Mouse (Mus musculus) kidney, embryonic 15.5 days (tissue): ENCODE data around the gene 4930402F06Rik. TPM values are rescaled to one million over a fixed set of nuclear protein-coding genes. Genes with fewer than 3 reads are reported as not detected.

Experiments
- ATAC-seq: fragments of 200-750 bp; cut with Nextera tagmentation; replicated peaks from 2 replicates; pipeline ENCODE4 v1.8.0; 2017; ENCODE audit warnings: moderate TSS enrichment; ENCODE audit not compliant: low FRiP score
- H3K27ac ChIP-seq: fragments of 300-500 bp; sonication (generic); 2 replicates; pipeline ENCODE4 v1.5.1; 2015; ENCODE audit warnings: mild to moderate bottlenecking, inconsistent platforms
- H3K27me3 ChIP-seq: fragments of 300-500 bp; sonication (generic); 2 replicates; pipeline ENCODE4 v1.6.1; 2015; ENCODE audit warnings: inconsistent platforms
- H3K36me3 ChIP-seq: fragments of 300-500 bp; sonication (generic); 2 replicates; pipeline ENCODE4 v1.6.1; 2015; ENCODE audit warnings: inconsistent platforms
- H3K4me1 ChIP-seq: fragments of 300-500 bp; sonication (generic); 2 replicates; pipeline ENCODE4 v1.6.1; 2015; ENCODE audit warnings: inconsistent platforms
- H3K4me2 ChIP-seq: fragments of 300-500 bp; sonication (generic); 2 replicates; pipeline ENCODE4 v1.6.1; 2015; ENCODE audit warnings: moderate library complexity, mild to moderate bottlenecking, inconsistent platforms
- H3K4me3 ChIP-seq: fragments of 300-500 bp; sonication (generic); replicated peaks from 2 replicates; pipeline ENCODE4 v1.5.1; 2015; ENCODE audit warnings: mild to moderate bottlenecking, inconsistent platforms
- H3K9ac ChIP-seq: fragments of 300-500 bp; sonication (generic); 2 replicates; pipeline ENCODE4 v1.6.1; 2015; ENCODE audit warnings: mild to moderate bottlenecking, inconsistent platforms
- H3K9me3 ChIP-seq: fragments of 300-500 bp; sonication (generic); replicated peaks from 2 replicates; pipeline ENCODE4 v1.6.1; 2016; ENCODE audit warnings: inconsistent platforms
- WGBS: fragments of 180-500 bp; shearing (Covaris S2); methylation state at CpG from one replicate; pipeline ENCODE4 v1.1.7; 2015; ENCODE audit warnings: mixed read lengths; 5-methylcytosine and 5-hydroxymethylcytosine counted together
- polyA plus RNA-seq: library from polyadenylated mRNA; unstranded; fragments of >200 nt; fragmentation: Nextera tagmentation; extraction: Ambion mirVana; gene quantifications from 2 replicates; pipeline ENCODE4 v1.2.1, GENCODE M21; 2015

Gene 4930402F06Rik
- polyA plus RNA-seq: not detected in 2 replicates

DNA sequence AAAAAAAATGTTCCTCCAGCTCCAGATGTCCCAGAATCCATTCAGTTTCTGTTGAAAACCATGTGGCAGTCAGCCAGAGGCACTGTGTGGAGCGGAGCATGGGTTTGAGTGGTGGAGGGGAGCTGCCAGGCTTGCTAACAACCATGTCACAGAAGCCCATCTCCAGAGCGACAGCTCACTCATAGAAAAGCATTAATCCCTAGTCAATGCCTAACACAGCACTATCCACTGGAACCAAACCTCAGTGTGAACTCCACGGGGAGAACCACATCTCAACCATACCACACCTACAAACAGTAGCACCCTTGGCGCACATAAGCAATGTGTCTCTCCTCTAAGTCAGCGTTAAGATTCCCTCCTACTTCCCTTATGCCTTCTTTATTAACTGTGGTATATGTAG, at the start of gene 4930402F06Rik:
TSS of gene 4930402F06Rik (minus strand) at position 80 of the 400 bp plus-strand sequence.
- Histone ChIP-seq H3K4me3 (no peak within 1 kb of the TSS), H3K4me1 (peaks cover 10% of the 10 kb centered on the region; the same call in 1 of the 2 replicates), H3K27ac (no peak within 1 kb of the TSS; the same call in 1 of the 2 replicates), H3K9ac (no peak within 1 kb of the TSS), H3K9me3 (no peaks in the 10 kb centered on the region), H3K27me3 (no peaks in the 10 kb centered on the region), H3K36me3 (peaks cover 15% of the 10 kb centered on the region), H3K4me2 (no peak within 1 kb of the TSS)
- no peak for ATAC-seq
- 74% methylated on average over 5 of the region's 5 CpGs for WGBS

DNA sequence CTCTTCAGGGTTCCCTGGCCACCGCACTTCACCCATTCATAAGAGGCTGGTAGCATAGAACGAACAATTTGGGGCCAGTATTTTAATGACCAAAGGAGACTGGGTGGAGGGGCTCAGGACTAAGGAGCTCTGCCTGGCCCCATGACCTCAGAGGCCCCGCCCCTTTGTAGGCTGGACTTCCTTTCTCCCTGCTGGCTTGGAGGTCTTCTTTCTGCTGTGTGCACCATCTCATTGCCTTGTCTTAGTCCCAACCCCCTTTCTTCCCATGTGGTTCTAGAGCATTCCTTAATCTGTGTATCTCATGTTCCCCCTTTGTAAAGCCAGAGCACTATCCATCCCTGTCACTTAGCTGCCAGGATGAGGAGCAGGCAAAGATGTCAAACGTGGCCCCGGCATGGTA, 49.3 kb upstream of the 4930402F06Rik start:
- peaks cover 85% of the 10 kb centered on the region for H3K4me1 ChIP-seq
- peak overlapping the region; percentile 79 for H3K27ac ChIP-seq
- no peaks in the 10 kb centered on the region for H3K36me3 ChIP-seq
- H3K9ac ChIP-seq: no peak overlapping the region
- H3K9me3 ChIP-seq: no peaks in the 10 kb centered on the region
- no peaks in the 10 kb centered on the region for H3K27me3 ChIP-seq
- no peak overlapping the region for H3K4me2 ChIP-seq
- no peak for ATAC-seq
- WGBS: 81% methylated on average over 5 of the region's 5 CpGs
- no peak overlapping the region for H3K4me3 ChIP-seq

DNA sequence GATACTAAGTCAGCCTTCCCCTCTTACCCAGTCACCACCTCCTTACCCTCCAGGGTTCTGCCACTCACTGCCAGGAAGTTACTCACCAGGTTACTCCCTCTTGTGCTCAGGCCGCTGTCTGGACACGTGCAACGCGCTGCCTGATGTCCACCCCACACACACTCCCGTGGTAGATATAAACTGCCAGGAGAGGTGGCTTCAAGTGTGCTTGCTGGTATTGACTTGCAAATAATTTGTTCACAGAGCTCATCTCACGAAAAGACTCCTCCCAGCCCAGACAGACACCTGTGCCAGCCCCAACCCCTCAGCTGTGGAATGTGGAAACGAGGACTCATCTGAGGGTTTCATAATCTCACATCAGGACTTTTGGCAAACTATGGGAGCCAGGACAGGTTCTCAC, 48.6 kb upstream of the 4930402F06Rik start:
- Histone ChIP-seq H3K9ac (no peak overlapping the region), H3K27me3 (no peaks in the 10 kb centered on the region), H3K36me3 (no peaks in the 10 kb centered on the region), H3K4me2 (no peak overlapping the region), H3K4me1 (peaks cover 91% of the 10 kb centered on the region), H3K4me3 (no peak overlapping the region), H3K9me3 (no peaks in the 10 kb centered on the region), H3K27ac (peak overlapping the region; percentile 79)
- 50% methylated on average over 7 of the region's 7 CpGs for WGBS
- ATAC-seq: no peak

DNA sequence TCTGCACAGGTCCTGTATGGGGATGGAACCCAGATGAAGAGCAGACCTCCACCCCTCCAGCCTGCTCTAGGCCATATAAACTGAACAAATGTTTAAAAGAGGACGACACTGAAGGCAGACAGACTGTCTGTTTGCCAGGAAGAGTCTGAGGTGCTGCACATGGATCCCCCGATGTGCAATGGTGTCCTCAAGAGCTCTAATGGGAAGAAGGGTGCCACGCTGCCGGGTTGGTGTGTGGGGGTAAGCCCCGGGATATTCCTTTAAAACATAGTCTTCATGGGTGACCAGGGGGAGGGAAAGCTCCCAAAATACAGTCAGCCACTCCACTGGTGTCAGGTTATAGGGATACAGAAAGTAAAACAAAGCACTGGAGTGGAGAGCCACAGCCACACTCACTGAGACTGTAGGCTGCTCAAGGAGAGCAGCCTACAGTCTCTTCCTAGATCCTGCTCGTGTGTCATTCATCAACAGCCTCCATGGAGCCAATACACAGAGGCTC, 47.8 kb upstream of the 4930402F06Rik start:
- Histone ChIP-seq H3K27me3 (no peaks in the 10 kb centered on the region), H3K4me3 (no peak overlapping the region), H3K9ac (no peak overlapping the region), H3K9me3 (no peaks in the 10 kb centered on the region), H3K4me1 (peaks cover 92% of the 10 kb centered on the region), H3K27ac (peak overlapping the region; percentile 79), H3K4me2 (peak overlapping the region; percentile 14; the same call in 1 of the 2 replicates), H3K36me3 (no peaks in the 10 kb centered on the region)
- ATAC-seq: no peak
- 37% methylated on average over 6 of the region's 6 CpGs for WGBS

DNA sequence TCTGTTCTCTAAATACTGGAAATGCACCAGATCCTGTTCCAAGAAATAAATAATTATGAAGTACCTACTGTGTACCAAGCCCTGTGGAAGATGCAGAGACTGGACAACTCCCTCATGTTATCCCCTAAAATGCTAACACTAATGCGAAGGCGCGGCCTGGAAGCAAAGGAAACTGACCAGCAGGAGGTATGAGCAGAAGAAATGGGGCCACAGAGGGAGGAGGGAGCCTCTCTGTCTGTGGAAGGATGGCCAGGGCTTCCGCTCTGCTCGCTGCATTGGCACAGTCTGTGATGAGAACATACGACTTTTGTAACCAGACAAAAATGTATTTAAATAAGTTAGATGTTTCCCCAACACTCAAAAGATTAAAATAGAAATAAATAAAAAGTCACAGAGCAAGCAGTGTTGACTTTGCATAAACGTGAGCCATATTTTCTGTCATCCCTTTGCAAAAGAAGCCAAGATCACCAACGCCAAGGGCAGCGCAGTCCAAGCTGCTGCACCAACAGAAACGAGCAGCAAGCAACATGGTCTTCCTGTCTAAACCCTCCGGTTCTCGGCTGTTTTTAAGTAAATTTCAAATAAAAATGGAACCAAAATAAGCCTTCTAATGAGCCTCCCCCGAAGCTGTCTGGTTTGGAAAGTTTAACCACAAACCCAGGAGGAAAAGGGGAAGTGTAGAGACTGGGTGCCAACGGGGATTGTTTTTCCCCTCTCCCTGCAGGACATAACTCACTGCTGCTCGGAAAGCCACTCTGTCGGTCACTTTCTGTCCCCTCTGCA, 47.2 kb upstream of the 4930402F06Rik start:
- no peak overlapping the region for H3K4me3 ChIP-seq
- WGBS: 43% methylated on average over 16 of the region's 16 CpGs
- peak overlapping the region; percentile 79 for H3K27ac ChIP-seq
- ATAC-seq: no peak
- H3K4me1 ChIP-seq: peaks cover 88% of the 10 kb centered on the region
- H3K36me3 ChIP-seq: no peaks in the 10 kb centered on the region
- no peaks in the 10 kb centered on the region for H3K27me3 ChIP-seq
- no peaks in the 10 kb centered on the region for H3K9me3 ChIP-seq
- no peak overlapping the region for H3K9ac ChIP-seq
- H3K4me2 ChIP-seq: 0 out of 2 replicates have a peak overlapping the region, but pooled peaks have one; percentile 14

DNA sequence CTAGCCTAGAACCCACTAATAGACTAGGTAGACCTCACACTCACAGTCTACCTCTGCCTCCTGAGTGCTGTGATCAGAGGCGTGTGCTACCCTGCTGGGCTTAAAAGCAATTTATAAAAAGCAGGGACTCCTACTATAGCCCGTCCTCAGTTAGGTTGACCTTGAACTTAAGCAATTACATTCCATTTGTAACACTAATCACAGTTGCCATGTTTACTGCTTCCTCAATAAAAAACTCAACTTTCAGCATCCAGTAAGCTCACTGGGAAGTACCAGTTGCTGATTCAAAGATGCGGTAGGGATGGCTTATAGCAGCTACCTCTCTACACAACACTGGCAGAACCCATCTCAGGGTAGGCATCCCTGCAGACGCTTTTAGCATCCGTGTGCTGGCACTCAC, 46.4 kb upstream of the 4930402F06Rik start:
- WGBS: 60% methylated on average over 5 of the region's 5 CpGs
- Histone ChIP-seq H3K4me3 (no peak overlapping the region), H3K4me1 (peaks cover 79% of the 10 kb centered on the region), H3K27me3 (no peaks in the 10 kb centered on the region), H3K36me3 (no peaks in the 10 kb centered on the region), H3K4me2 (no peak overlapping the region), H3K9ac (no peak overlapping the region), H3K27ac (no peak overlapping the region), H3K9me3 (no peaks in the 10 kb centered on the region)
- no peak for ATAC-seq

DNA sequence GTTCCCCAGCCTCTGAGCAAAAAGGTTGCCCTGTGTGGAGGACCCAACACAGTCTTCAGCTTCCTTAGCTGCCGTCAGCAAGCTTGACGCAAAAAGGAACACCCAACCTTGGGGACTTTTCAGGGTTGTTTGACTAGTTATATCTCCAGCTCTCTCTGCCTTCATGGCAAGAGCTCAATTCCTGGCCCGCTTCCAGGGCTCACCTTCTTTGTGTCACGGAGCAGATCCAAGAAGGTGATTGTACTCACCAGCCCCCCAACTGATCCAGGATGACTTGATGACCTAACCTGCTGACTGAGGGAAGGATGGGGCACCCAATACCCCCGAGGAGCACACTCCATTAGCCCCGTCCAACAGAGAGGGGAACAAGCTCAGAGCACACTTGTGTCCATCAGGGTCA, 45.1 kb upstream of the 4930402F06Rik start:
- 73% methylated on average over 6 of the region's 6 CpGs for WGBS
- no peak overlapping the region for H3K4me3 ChIP-seq
- H3K9ac ChIP-seq: no peak overlapping the region
- no peaks in the 10 kb centered on the region for H3K9me3 ChIP-seq
- no peaks in the 10 kb centered on the region for H3K27me3 ChIP-seq
- H3K36me3 ChIP-seq: no peaks in the 10 kb centered on the region
- ATAC-seq: no peak
- H3K4me1 ChIP-seq: peaks cover 67% of the 10 kb centered on the region
- H3K4me2 ChIP-seq: no peak overlapping the region
- H3K27ac ChIP-seq: 0 out of 2 replicates have a peak overlapping the region, but pooled peaks have one; percentile 24

DNA sequence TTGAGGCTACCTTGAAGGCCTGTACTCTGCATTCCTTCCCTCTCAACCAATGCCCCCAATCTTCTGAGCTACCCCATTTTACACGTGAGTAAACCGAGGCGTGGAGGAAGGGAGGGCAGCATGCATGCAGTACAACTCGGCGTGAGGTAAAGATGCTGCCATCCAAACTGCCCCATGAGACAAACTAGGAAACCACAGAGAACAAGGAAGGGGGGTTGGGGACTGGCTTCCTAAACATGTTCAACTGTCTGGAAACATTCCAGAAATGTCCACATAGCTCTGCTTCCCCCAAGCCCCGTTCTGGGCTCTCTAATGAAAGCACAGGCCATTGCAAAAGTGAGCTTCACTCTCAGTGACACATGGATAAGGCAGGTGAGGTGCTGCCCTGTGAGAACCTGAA, 44.4 kb upstream of the 4930402F06Rik start:
- no peaks in the 10 kb centered on the region for H3K36me3 ChIP-seq
- ATAC-seq: no peak
- no peak overlapping the region for H3K4me2 ChIP-seq
- no peak overlapping the region for H3K4me3 ChIP-seq
- no peaks in the 10 kb centered on the region for H3K9me3 ChIP-seq
- H3K27ac ChIP-seq: 0 out of 2 replicates have a peak overlapping the region, but pooled peaks have one; percentile 24
- H3K9ac ChIP-seq: no peak overlapping the region
- H3K4me1 ChIP-seq: peaks cover 60% of the 10 kb centered on the region
- H3K27me3 ChIP-seq: no peaks in the 10 kb centered on the region
- 70% methylated on average over 6 of the region's 6 CpGs for WGBS

DNA sequence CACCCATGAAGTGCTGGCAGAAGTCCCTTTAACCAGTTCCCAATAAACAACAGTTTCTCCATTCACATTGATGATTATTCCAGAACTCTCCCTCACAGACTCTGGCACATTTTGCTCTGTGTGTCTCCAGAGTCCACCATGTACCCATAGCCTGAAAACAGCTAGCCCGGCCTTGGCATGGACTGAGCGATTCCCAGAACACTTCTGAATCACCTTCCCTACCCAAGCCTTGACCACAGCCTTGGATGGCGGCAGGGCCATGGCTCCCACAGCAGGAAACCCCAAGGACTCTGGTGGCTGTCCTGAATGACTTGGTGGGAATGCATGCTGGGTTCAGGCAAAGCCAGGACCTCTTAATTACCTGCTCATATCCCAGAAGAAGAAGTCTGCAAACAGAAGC, 43.5 kb upstream of the 4930402F06Rik start:
- Histone ChIP-seq H3K9me3 (no peaks in the 10 kb centered on the region), H3K9ac (no peak overlapping the region), H3K36me3 (no peaks in the 10 kb centered on the region), H3K4me3 (no peak overlapping the region), H3K4me1 (peaks cover 51% of the 10 kb centered on the region), H3K27ac (no peak overlapping the region), H3K27me3 (no peaks in the 10 kb centered on the region), H3K4me2 (no peak overlapping the region)
- ATAC-seq: no peak
- WGBS: 89% methylated on average over 3 of the region's 3 CpGs

DNA sequence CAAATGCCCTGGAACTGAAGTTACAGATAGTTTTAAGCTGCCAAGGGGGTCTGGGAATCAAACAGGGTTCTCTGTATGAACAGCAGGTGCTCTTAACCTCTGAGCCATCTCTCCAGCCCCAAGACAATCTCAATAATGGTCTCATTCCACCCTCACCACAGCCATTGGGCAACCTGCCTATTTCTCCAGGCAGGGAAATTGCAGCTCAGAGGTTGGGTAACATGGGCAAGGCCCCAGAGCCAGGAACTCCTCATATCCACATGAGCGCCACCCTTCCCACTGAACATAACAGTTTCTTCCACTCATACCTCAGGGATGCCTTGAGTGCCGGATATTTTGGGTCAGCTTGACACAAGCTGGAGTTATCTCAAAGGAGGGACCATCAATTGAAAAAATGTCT, 40.8 kb upstream of the 4930402F06Rik start:
- no peaks in the 10 kb centered on the region for H3K9me3 ChIP-seq
- no peaks in the 10 kb centered on the region for H3K36me3 ChIP-seq
- H3K27ac ChIP-seq: no peak overlapping the region
- H3K9ac ChIP-seq: no peak overlapping the region
- no peak for ATAC-seq
- H3K27me3 ChIP-seq: no peaks in the 10 kb centered on the region
- peaks cover 47% of the 10 kb centered on the region for H3K4me1 ChIP-seq
- no peak overlapping the region for H3K4me3 ChIP-seq
- WGBS: 89% methylated on average over 2 of the region's 2 CpGs
- no peak overlapping the region for H3K4me2 ChIP-seq

DNA sequence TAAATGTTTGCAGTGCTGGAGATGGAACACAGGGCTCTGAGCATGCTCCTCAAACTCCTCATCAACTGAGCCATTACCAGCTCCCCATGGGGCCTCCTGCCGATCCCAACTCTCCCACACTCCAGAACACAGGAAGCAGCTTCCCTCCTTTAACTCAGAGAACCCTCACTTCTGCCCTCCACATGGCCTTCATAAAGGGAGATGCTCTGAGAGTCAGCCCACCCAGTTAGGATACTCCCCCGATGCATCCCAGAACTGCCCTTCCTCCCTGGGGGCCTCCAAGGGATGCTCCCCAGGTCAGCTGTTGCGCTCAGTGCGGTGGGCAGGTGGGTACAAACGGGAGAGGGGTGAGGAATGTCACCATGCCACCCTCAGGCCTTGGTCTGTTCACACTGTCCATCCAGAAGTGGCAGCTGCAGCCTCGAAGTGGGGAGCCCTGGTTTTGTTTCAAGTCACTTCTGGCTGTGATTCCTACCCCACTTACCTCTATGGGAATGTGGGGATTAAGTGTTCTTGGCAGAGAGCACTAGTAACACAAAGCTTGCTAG, 37.7 kb upstream of the 4930402F06Rik start:
- Histone ChIP-seq H3K4me2 (no peak overlapping the region), H3K36me3 (no peaks in the 10 kb centered on the region), H3K4me3 (no peak overlapping the region), H3K4me1 (peaks cover 43% of the 10 kb centered on the region), H3K27ac (no peak overlapping the region), H3K9me3 (no peaks in the 10 kb centered on the region), H3K27me3 (no peaks in the 10 kb centered on the region), H3K9ac (no peak overlapping the region)
- ATAC-seq: no peak
- 61% methylated on average over 6 of the region's 6 CpGs for WGBS

DNA sequence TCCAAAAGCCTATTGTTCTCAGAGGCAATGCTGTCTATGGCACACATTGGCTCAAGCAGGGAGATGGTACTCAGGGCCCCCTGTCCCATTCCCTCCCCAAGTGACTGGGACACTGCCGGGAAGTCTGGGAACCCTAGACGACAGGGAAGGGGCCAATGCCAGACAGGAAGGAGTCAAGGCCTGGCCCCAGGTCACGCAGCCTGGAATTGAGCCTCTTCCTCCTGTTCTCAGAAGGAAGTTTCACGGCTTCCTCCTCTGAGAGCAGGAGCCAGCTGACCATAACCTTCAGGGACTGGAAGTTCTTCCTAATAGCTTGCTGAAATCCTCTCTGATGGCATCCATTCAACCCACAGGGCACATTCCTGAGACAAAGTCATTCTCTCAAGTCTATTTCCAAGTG, 36.5 kb upstream of the 4930402F06Rik start:
- Histone ChIP-seq H3K4me2 (no peak overlapping the region), H3K36me3 (no peaks in the 10 kb centered on the region), H3K9ac (no peak overlapping the region), H3K27me3 (no peaks in the 10 kb centered on the region), H3K4me3 (no peak overlapping the region), H3K9me3 (no peaks in the 10 kb centered on the region), H3K27ac (peak overlapping the region; percentile 88), H3K4me1 (peaks cover 54% of the 10 kb centered on the region)
- 34% methylated on average over 4 of the region's 4 CpGs for WGBS
- ATAC-seq: no peak
